Mouse (Mus musculus) neutrophil, adult 83 days (primary cell): ENCODE measurements around the gene Vamp5. TPM values are rescaled to one million over a fixed set of nuclear protein-coding genes. Genes with fewer than 3 reads are reported as not detected.

Source experiments
- total RNA-seq, 2 experiments: library from RNA; stranded (reverse); gene quantifications; one replicate each; pipeline ENCODE4 v1.2.4; 2023

Vamp5 gene
- 10 to 100 TPM; 48.1 to 48.8 TPM for total RNA-seq

GRCm38 (mm10) chr6:72380131-72380770, at the start of gene Vamp5:
Gene Vamp5, minus strand, starts transcription at chr6:72380468.

GRCm38 (mm10) chr6:72414076-72414756, 33.9 kb upstream of the Vamp5 start, which contains the start of gene Ggcx:
Gene Ggcx, plus strand, starts transcription at chr6:72414308.

GRCm38 (mm10) chr6:72389941-72390771, 9.9 kb upstream of the Vamp5 start, which contains the start of gene Vamp8:
Gene Vamp8, minus strand, starts transcription at chr6:72390703.

GRCm38 (mm10) chr6:72366844-72367443, 13.3 kb downstream of the Vamp5 start, which contains the start of gene Rnf181:
Gene Rnf181, minus strand, starts transcription at chr6:72366956.

GRCm38 (mm10) chr6:72355066-72355911, 25.0 kb downstream of the Vamp5 start, which contains the start of gene Tmem150a:
Gene Tmem150a, plus strand, starts transcription at chr6:72355447.

GRCm38 (mm10) chr6:72347166-72347941, 32.9 kb downstream of the Vamp5 start, which contains the start of gene 0610030E20Rik:
Gene 0610030E20Rik, plus strand, starts transcription at chr6:72347317.

GRCm38 (mm10) chr6:72345074-72345567, 35.1 kb downstream of the Vamp5 start, which contains the start of gene Usp39:
Gene Usp39, minus strand, starts transcription at chr6:72345184.

Other genes starting within 250 kb of the Vamp5 start
- gene Atoh8, start 144.9 kb downstream of the Vamp5 start, total RNA-seq: under 1 TPM; 0.26 to 0.44 TPM
- 1 to 10 TPM; 1.3 to 2.6 TPM for gene Sftpb, start 75.9 kb downstream of the Vamp5 start, total RNA-seq
- gene Usp39, start 35.3 kb downstream of the Vamp5 start, total RNA-seq: 10 to 100 TPM; 44.5 to 47.0 TPM
- 10 to 100 TPM; 46.5 to 54.0 TPM for gene 0610030E20Rik, start 33.2 kb downstream of the Vamp5 start, total RNA-seq
- gene Tmem150a, start 25.0 kb downstream of the Vamp5 start, total RNA-seq: 1 to 10 TPM in 1 of 2 experiments, under 1 TPM in 1; 0.90 to 2.4 TPM
- 10 to 100 TPM; 48.6 to 48.7 TPM for gene Rnf181, start 13.5 kb downstream of the Vamp5 start, total RNA-seq
- 100 to 1,000 TPM; 176 to 185 TPM for gene Vamp8, start 10.2 kb upstream of the Vamp5 start, total RNA-seq
- 10 to 100 TPM in 1 of 2 experiments, 1 to 10 TPM in 1; 6.4 to 10.5 TPM for gene Ggcx, start 33.8 kb upstream of the Vamp5 start, total RNA-seq
- gene Mat2a, start 59.1 kb upstream of the Vamp5 start, total RNA-seq: 100 to 1,000 TPM; 142 to 185 TPM
- gene Sh2d6, start 141.2 kb upstream of the Vamp5 start, total RNA-seq: under 1 TPM in 1 of 2 experiments, not detected in 1; 0.31 TPM
- 100 to 1,000 TPM; 306 to 324 TPM for gene Capg, start 163.9 kb upstream of the Vamp5 start, total RNA-seq
- 1 to 10 TPM; 3.9 to 5.5 TPM for gene Elmod3, start 217.9 kb upstream of the Vamp5 start, total RNA-seq
- gene Retsat, start 218.0 kb upstream of the Vamp5 start, total RNA-seq: 10 to 100 TPM; 15.5 to 18.6 TPM
- gene Tgoln1, start 236.5 kb upstream of the Vamp5 start, total RNA-seq: 10 to 100 TPM; 80.1 to 90.2 TPM